Mouse (Mus musculus) heart, adult 11 months (tissue): ENCODE measurements at regions not wholly inside any gene's neighbourhood (a gene's known extent, or its start where the extent isn't known, plus 50 kb on each side); places are given as distances from the start of the nearest gene placed in this dataset.

Source experiments
- DNase-seq: peaks from one replicate; pipeline ENCODE4 v3.0.0; 2022

GRCm38 (mm10) chr10:53165036-53165435 is 172.4 kb upstream of the Pln start:
- no peak for DNase-seq

GRCm38 (mm10) chr10:53167767-53168166 is 169.7 kb upstream of the Pln start:
- no peak for DNase-seq

DNA sequence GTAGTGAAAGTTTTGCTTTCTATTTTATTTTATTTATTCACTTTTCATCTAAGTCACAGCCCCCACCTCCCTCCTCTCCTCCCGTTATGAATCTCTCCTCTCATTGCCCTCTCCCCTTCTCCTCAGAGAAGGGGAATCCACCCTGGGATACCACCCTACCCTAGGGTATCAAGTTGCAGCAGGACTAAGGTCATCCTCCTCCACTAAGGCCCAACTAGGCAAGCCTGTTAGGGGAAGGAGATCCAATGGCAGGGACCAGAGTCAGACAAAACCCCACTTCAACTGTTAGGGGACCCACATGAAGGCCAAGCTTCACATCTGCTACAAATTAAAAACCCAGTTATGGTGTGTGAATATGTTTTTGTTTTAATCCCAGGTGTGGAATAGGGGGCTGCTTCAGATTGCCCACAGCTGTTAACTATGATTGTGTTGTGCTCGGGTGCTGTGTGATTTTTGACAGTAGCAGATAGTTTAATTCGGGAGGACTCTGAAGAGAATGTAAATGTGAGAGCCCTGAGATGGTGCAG is 163.4 kb upstream of the Pln start:
- no peak for DNase-seq

DNA sequence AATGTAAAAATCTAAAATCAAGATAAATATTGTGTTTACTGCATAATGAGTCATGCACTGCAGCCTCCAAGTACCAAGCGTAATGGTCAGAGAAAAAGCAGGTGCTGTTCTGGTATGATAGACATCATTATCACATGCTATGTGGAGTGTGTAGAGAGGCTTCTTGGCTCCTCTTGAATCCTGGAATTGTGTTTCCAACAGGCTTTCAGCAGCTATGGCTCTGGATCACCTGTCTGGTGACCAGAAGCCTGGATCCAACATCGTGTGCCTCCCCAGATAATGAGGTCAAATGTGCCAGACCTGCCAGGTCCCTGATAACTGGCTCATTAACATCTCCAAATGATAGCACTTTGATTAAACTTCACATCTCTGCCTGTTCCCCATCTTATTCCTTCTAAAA is 161.5 kb upstream of the Pln start:
- peak; percentile 96 for DNase-seq

DNA sequence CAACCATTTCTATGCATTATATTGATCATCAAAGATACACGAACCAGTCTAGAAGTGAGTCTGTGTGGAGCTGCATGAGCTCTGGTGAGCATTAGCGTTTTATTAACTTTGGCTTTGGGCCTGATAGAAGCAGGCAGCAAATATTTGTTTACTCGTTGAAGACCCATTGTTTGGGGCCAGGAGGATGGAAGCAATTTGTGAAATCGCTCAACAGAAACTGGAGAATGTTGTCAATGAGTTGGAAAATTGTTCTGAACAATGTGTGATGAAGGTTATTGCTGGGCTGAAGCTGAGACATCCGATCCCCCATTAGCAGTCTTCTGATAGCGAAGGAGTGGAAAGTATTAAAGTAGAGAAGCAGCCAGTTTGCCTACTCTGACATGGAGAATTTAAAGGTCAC is 158.9 kb upstream of the Pln start:
- DNase-seq: no peak

GRCm38 (mm10) chr10:53179109-53179508 is 158.4 kb upstream of the Pln start:
- DNase-seq: peak; percentile 91

DNA sequence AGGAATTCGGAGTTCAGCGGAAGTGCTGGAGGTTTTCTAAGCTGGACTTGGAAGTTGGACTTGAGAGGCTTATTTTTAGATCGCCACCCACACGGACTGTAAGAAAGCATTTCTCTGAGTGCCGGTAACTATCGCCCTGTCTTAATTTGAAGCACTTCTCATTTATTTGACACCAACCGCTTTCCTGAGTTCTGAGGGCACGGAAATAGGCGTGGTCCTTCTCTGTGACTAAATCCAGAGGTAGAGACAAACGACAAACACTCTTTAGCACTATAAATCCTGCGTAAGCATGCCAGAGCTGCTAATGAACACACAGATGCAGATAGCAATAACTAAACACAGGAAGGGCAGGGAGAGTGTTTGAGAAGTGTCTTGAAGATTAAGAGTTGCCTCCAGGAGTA is 156.7 kb upstream of the Pln start:
- DNase-seq: no peak

DNA sequence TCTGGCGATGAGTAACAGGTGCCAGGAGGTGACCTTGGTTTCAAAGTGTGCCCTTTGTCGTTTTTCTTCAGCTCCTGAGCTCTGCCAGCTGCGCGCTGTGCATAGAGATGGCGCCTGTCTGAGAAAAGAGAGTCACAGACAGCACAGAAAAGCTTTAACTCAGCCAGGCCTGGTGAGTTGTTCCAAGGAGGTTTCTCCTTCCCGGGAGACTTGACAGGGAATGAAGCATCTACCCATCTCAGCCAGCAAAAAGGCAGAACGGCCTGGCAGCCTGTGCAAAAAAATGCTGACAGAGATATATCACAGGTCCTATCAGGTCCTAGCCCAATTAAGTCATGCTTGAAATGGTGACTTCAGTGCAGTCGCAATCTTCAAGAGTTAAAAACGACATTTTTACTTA is 156.1 kb upstream of the Pln start:
- DNase-seq: no peak

DNA sequence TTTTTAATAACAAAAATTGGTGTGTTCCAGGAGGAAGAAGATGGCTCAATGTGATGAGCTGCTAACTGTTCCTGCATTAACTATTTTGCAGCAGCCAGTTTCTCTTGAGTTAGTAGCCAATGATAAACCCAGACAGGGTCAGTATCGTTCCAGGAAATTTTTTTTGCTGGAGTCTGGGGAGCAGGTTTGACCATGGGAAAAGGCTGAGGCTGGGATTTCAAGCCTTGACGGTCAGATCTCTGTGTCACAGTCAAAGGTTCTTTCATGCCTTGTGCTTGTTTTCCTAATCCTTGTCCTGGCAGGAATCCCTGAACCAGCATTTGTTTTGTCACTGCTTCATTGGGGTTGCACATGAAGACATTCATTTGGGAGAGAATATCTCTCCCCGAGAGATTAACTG is 129.0 kb upstream of the Pln start:
- DNase-seq: no peak

DNA sequence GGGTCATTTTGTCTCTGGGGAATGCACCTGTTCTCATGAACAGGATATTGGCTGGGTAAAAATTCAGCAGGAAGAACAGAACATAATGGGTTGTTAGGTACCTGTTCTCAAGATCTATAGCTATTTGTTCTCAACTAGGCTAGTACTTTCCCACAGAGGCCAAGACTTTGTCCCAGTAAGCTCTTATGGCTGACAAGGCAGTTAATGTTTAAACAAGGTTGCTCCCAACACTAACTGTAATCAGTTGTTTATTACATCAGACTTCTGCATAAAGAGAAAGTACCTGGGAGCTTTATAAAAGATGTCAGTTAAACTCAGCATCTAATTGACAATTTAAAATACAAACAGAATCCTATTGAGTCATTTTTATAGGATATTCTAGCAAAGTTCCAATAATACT is 127.6 kb upstream of the Pln start:
- DNase-seq: no peak
